Mouse (Mus musculus) midbrain, embryonic 10.5 days (tissue): ENCODE data around the gene Hdac4. TPM values are rescaled to one million over a fixed set of nuclear protein-coding genes. Genes with fewer than 3 reads are reported as not detected.

Experiments
- DNase-seq: peaks from one replicate; pipeline ENCODE4 v3.0.0-alpha.2; 2017; ENCODE audit warnings: low spot score
- H3K27ac ChIP-seq: fragments of 300-500 bp; sonication (generic); replicated peaks from 2 replicates; pipeline ENCODE4 v1.5.1; 2016; ENCODE audit warnings: mild to moderate bottlenecking
- H3K27me3 ChIP-seq: fragments of 300-500 bp; sonication (generic); 2 replicates; pipeline ENCODE4 v1.6.1; 2016; ENCODE audit warnings: low read depth, mild to moderate bottlenecking; ENCODE audit not compliant: poor library complexity, severe bottlenecking
- H3K36me3 ChIP-seq: fragments of 300-500 bp; sonication (generic); 2 replicates; pipeline ENCODE4 v1.6.1; 2016; ENCODE audit warnings: mild to moderate bottlenecking, moderate library complexity
- H3K4me1 ChIP-seq: fragments of 300-500 bp; sonication (generic); 2 replicates; pipeline ENCODE4 v1.6.1; 2016
- H3K4me3 ChIP-seq: fragments of 300-500 bp; sonication (generic); 2 replicates; pipeline ENCODE4 v1.5.1; 2016; ENCODE audit warnings: mild to moderate bottlenecking, moderate library complexity
- H3K9me3 ChIP-seq: fragments of 300-500 bp; sonication (generic); replicated peaks from 2 replicates; pipeline ENCODE4 v1.6.1; 2016; ENCODE audit warnings: mild to moderate bottlenecking
- WGBS: fragments of 180-500 bp; shearing (Covaris S2); methylation state at CpG from one replicate; pipeline ENCODE4 v1.1.7; 2016; 5-methylcytosine and 5-hydroxymethylcytosine counted together
- polyA plus RNA-seq: library from polyadenylated mRNA; unstranded; fragments of >200 nt; fragmentation: Nextera tagmentation; extraction: Ambion mirVana; gene quantifications from 2 replicates; pipeline ENCODE4 v1.2.1, GENCODE M21; 2016

Hdac4 gene
- polyA plus RNA-seq, 1 experiment from 2014 or later = 20.1 TPM

DNA sequence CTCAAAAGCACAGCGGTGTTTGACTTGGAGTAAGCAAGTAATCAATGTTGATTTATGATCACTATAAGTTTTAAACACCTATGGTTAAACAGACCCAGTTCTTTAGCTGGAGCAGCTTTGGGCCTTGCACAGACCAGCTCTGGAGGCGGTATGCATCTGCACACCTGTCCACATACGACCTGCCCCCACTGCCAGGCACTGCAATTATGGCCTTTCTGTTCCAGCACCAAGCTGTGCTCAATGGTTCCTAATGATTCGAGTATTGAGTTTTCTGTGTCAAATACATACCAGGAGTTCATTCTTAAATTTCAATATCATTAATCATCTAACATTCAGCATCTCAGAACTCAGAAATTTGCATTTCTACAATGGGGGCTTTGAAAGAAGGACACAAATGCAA is 52.7 kb downstream of the Hdac4 start:
- no peak for DNase-seq
- H3K9me3 ChIP-seq = no peaks in the 10 kb centered on the region
- WGBS = 90% methylated on average over 4 of the region's 4 CpGs
- peaks cover 47% of the 10 kb centered on the region for H3K36me3 ChIP-seq
- H3K27me3 ChIP-seq = no peaks in the 10 kb centered on the region
- H3K4me3 ChIP-seq = no peak overlapping the region
- no peak overlapping the region for H3K27ac ChIP-seq
- H3K4me1 ChIP-seq = peaks cover 13% of the 10 kb centered on the region

DNA sequence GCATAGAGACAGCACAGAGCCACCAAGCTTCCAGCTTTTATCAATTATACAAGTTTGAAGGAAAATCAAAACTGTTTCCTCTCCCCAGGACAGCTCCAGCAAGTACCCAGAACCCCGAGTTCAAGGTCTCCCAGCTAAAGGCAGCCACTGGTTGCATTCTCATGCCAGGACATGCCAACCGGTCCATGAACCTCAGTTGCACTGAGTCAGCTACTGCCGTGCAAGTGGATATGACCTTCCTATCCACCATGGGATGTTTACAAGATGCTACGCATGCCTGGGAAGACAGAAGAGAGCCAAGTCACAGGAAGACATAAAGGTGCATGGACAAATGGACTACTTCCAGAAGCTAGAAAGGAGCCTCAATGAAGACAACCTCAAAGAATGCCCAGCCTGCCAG is 56.5 kb downstream of the Hdac4 start:
- Histone ChIP-seq H3K4me3 (no peak overlapping the region), H3K4me1 (peaks cover 8% of the 10 kb centered on the region; the same call in 1 of the 2 replicates), H3K36me3 (peaks cover 37% of the 10 kb centered on the region), H3K27me3 (no peaks in the 10 kb centered on the region), H3K9me3 (no peaks in the 10 kb centered on the region), H3K27ac (no peak overlapping the region)
- no peak for DNase-seq
- whole genome bisulfite sequencing = 93% methylated on average over 4 of the region's 4 CpGs

DNA sequence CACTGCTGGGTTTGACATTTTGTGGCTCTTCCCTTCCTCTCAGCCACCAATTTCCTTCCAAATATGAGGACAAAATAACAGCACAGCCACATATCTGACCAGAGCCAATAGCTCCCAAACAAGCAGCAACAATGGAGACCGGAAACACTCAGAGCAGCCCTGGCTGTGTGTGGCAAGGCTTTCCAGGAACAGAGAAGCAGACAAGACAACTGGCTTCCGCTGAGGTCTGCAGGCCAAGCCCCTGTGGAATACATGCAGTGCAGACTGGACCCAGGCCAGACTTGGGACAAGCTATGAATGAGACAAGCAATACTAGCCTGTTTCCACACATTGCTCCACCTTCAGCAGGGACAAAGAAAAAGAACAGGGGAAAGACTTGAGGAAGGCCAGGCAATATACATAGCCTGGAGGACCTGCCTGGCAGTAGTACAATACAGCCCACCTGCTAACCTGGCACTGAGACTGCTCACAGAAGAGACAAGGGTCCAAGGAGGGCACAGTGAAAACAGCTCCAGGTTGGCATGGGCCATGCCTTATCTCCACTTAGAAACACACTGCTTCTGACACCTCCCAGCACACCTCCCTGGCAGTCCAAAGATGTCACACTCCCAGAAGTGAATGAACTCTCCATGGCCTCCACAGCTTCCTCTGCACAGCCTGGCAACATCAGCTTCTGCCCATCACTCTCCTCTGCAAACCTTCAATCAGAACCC is 58.2 kb downstream of the Hdac4 start:
- H3K27me3 ChIP-seq = no peaks in the 10 kb centered on the region
- DNase-seq = no peak
- H3K9me3 ChIP-seq = no peaks in the 10 kb centered on the region
- peaks cover 32% of the 10 kb centered on the region for H3K36me3 ChIP-seq
- no peak overlapping the region for H3K27ac ChIP-seq
- no peak overlapping the region for H3K4me3 ChIP-seq
- 89% methylated on average over 2 of the region's 2 CpGs for WGBS
- H3K4me1 ChIP-seq = peaks cover 8% of the 10 kb centered on the region; the same call in 1 of the 2 replicates

DNA sequence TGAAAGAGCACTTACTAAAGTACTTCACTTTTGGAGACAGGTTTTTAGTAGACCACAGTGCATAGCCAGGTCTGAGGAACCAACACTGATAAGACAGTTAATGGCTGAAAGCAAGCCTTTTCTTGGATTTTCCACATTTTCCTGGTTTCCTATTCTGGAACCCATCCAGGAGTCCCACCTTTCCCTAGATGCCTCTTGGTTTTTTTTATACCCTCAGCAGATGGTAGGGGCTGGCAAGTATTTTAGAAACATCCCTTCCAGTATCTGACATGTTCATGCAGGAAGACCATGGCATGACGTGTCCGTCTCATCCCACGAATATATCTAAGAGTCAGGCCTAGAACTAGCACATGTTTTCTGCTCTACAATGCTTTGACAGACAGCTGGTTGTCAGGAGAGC is 59.1 kb downstream of the Hdac4 start:
- Histone ChIP-seq H3K36me3 (peaks cover 32% of the 10 kb centered on the region), H3K4me3 (no peak overlapping the region), H3K27ac (no peak overlapping the region), H3K27me3 (no peaks in the 10 kb centered on the region), H3K9me3 (no peaks in the 10 kb centered on the region), H3K4me1 (peaks cover 8% of the 10 kb centered on the region; the same call in 1 of the 2 replicates)
- DNase-seq = no peak
- 93% methylated on average over 3 of the region's 3 CpGs for WGBS

DNA sequence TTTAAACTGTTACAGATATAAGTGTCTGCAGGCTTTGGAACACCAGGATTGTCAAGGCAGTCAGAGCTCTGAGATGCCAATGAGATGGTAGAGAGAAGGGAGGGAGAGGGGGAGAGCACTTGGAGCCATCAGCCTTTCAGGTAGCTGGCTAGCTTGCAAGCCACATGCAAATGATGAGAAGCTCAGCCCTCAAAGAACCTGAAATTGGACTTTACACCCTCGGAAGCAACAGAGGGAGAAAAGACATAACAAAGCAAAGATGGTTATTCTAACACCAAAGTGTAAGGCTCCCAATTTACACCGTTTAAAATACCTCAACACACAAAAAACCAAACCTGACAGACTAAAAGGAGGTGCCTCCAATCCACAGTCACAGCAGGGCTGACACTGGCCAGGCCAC is 63.3 kb downstream of the Hdac4 start:
- WGBS = 70% methylated on average over 2 of the region's 2 CpGs
- Histone ChIP-seq H3K4me1 (peaks cover 8% of the 10 kb centered on the region; the same call in 1 of the 2 replicates), H3K27me3 (no peaks in the 10 kb centered on the region), H3K9me3 (no peaks in the 10 kb centered on the region), H3K36me3 (peaks cover 3% of the 10 kb centered on the region), H3K27ac (no peak overlapping the region), H3K4me3 (no peak overlapping the region)
- no peak for DNase-seq

DNA sequence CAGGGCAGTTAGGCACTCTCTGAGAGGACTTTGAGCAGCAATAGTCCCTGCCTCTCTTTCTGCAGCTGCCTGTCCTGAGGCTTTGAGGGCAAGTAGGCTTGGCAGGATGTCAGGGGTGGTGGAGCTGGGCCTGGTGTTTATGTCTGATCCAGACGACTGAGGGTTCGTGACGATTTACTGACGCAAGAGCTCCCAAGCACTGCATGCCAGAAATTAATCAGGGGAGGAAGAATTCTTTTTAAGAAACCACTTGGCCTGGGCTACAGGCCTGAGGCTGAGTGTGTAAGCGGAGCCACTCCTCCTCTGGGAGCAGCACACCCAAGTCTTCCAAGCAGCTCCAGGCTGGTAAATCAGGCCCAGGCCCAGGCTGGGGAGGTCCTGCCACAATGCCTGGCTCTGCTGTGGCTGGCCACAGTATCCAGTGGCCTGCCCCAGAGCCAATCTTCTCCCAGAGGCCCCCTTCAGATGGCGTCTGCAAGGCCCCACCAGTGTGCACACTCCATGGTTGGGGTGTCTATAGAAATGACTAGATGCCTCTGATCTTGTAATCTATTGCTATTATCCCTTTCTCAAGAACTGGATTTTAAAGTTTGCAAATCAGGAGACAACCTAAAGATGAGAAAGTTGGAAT is 64.9 kb downstream of the Hdac4 start:
- DNase-seq = no peak
- peaks cover 1% of the 10 kb centered on the region; the same call in 1 of the 2 replicates for H3K4me1 ChIP-seq
- H3K9me3 ChIP-seq = no peaks in the 10 kb centered on the region
- H3K27ac ChIP-seq = no peak overlapping the region
- H3K27me3 ChIP-seq = no peaks in the 10 kb centered on the region
- no peak overlapping the region for H3K4me3 ChIP-seq
- H3K36me3 ChIP-seq = no peaks in the 10 kb centered on the region
- WGBS = 89% methylated on average over 6 of the region's 6 CpGs

DNA sequence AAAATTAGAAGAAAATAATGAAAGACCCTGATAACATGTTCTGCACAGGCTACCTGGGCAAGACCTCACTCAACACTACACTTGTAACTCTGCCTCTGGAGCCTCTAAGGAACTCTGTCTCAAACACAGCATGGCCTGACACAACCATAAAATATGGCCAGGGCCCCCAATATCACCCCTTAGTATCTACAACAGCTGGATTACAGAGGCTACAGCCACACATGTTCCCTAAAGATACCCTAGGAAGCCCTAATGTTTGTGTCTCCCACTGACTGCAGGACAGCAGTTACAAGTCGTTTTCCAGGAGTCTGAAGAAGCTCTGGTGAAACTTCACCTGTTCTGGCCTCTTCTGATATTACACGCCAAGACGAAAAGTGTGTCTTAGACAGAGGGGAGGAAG is 65.7 kb downstream of the Hdac4 start:
- H3K36me3 ChIP-seq = no peaks in the 10 kb centered on the region
- H3K4me1 ChIP-seq = no peaks in the 10 kb centered on the region
- no peak overlapping the region for H3K4me3 ChIP-seq
- H3K9me3 ChIP-seq = no peaks in the 10 kb centered on the region
- 84% methylated on average over 3 of the region's 3 CpGs for WGBS
- H3K27ac ChIP-seq = no peak overlapping the region
- DNase-seq = no peak
- no peaks in the 10 kb centered on the region for H3K27me3 ChIP-seq

DNA sequence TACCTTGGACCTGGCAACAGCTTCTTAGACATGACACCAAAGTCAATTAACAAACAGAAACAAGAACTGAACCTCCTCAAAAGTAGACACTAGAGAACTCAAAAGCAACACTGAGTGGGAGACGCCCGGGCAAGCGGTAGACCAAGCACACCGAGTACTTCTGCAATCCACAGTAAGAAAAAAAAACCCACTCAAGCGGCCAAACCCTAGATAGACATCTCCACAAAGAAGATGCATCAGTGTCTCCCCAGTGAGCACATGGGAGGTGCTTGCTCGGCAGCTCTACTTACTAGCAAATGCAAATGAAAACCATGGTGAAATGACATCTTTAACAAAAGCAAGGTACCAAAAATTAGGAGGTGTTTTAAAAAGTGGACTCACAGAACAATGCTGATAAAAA is 67.7 kb downstream of the Hdac4 start:
- H3K36me3 ChIP-seq = no peaks in the 10 kb centered on the region
- 93% methylated on average over 6 of the region's 6 CpGs for WGBS
- H3K27me3 ChIP-seq = no peaks in the 10 kb centered on the region
- no peak overlapping the region for H3K27ac ChIP-seq
- DNase-seq = no peak
- no peaks in the 10 kb centered on the region for H3K9me3 ChIP-seq
- H3K4me1 ChIP-seq = no peaks in the 10 kb centered on the region
- H3K4me3 ChIP-seq = no peak overlapping the region

DNA sequence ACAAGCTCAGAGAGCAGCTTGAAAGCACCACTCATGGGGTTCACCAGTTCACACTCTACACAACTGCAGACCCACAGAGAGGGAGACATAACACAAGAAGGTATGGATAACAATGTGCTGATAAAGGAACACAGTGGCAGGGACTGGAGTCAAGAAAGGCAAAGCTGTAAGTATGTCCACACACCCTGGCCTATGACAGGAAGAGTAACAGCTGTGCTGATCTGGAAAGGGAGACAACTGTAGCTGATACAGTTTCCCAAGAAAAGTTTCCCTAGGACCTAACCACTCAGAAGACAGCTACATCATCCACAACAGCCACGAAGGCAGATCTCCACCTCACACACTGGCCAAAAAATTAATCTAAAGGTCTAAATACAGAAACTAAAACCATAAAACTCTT is 68.1 kb downstream of the Hdac4 start:
- Histone ChIP-seq H3K9me3 (no peaks in the 10 kb centered on the region), H3K27ac (no peak overlapping the region), H3K36me3 (no peaks in the 10 kb centered on the region), H3K4me1 (no peaks in the 10 kb centered on the region), H3K4me3 (no peak overlapping the region), H3K27me3 (no peaks in the 10 kb centered on the region)
- no peak for DNase-seq
- 89% methylated on average over 1 of the region's 1 CpGs for WGBS

DNA sequence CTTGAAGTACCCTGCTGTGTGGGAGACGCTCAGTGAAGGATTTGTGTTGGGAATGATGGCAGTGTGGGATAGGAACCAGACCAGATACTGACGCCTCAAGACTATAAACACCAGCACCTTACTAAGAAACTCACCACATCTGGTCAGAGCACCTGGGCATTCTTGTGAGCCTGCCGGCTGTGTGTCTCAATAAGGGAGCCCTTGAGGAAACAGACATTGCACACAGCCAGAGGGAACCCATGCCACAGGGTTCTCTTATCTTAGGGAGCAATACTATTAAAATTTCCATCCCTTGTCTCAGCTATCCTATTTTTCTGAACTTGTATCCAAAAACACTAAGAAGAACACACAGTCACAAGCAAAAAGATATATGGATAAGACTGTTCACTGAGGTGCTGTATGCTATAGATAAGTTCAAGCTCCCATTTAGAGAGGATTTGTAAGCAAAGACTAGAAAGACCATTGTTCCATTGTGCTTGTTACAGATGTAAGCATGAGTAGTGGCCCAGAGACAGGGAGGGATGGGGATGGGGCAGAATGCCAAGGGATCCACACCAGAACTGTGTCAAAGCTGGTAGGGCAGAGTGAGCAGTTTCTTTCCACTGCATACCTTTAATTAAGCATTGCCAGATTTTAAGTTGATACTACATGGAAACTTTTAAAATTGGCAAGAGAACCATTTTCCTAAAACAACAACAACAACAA is 70.8 kb downstream of the Hdac4 start:
- no peak for DNase-seq
- H3K36me3 ChIP-seq = 0 out of 2 replicates have a peak, but pooled peaks cover 3% of the 10 kb centered on the region
- 78% methylated on average over 3 of the region's 3 CpGs for WGBS
- H3K4me1 ChIP-seq = no peaks in the 10 kb centered on the region
- no peaks in the 10 kb centered on the region for H3K27me3 ChIP-seq
- H3K27ac ChIP-seq = no peak overlapping the region
- no peak overlapping the region for H3K4me3 ChIP-seq
- H3K9me3 ChIP-seq = no peaks in the 10 kb centered on the region

DNA sequence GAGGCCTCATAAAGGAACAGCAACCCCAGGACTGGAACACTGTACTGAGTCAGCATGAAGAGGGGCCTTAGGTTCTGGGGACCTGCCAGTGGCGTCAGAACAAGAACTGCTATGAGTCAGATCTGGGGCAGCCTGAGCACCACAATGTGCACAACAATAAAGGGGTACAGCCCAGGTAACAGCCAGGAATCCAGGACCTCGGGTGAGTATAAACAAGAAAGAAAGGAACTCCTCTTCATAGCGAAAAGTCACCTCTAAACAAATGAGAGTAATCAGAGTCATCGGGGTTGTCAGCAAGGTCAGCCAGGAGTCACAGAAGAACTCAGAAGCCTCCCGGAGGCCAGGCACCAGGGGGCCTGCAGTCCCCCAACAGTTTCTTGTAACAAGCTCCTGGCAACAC is 76.2 kb downstream of the Hdac4 start:
- 71% methylated on average over 5 of the region's 5 CpGs for WGBS
- no peak for DNase-seq

DNA sequence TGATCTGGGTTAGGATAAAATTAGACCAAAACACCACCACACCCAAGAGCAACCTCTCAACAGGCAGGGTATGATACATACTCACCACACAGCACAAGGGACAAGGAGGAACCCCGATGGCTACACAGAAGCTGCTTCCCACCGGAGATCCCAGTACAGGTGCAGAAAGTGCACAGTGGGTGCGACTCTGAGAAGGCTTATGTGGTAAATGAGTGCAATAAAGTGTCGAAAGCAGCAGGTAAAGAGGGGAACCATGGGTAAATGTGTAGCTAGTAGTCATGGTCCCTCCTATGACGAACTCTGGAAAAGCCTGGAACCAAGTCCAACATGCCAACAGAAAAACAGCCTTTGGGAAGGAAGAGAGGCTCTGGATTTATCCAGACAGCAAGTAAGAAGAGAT is 77.9 kb downstream of the Hdac4 start:
- Histone ChIP-seq H3K27ac (no peak overlapping the region), H3K4me3 (no peak overlapping the region), H3K9me3 (no peaks in the 10 kb centered on the region), H3K36me3 (peaks cover 11% of the 10 kb centered on the region; the same call in 1 of the 2 replicates), H3K27me3 (no peaks in the 10 kb centered on the region), H3K4me1 (peaks cover 6% of the 10 kb centered on the region; the same call in 1 of the 2 replicates)
- 87% methylated on average over 5 of the region's 5 CpGs for WGBS
- no peak for DNase-seq

More for the DNA sequence above, 76.2 kb downstream of the Hdac4 start:
- H3K9me3 ChIP-seq = no peaks in the 10 kb centered on the region
- no peaks in the 10 kb centered on the region for H3K4me1 ChIP-seq
- no peak overlapping the region for H3K27ac ChIP-seq
- H3K27me3 ChIP-seq = no peaks in the 10 kb centered on the region
- no peak overlapping the region for H3K4me3 ChIP-seq
- H3K36me3 ChIP-seq = peaks cover 11% of the 10 kb centered on the region; the same call in 1 of the 2 replicates

DNA sequence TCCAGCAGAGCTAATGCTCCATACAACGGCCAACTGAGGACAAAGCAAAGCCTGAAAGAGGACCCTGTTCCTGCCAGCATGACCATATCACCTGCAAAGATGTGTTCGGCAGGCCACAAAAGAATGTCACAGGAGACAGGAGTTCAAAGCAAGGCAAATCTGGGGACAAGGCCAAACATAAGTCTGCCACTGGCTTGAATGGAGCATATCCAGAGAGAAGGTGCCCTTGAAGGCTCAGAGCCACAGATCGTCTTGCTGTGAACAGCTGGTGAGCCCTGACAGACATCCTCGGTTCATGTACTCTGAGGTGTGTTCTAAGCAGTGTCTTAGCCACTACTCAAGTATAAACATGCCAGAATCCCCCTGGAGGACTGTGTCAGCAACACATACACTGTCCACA is 79.3 kb downstream of the Hdac4 start:
- no peaks in the 10 kb centered on the region for H3K9me3 ChIP-seq
- DNase-seq = no peak
- WGBS = 88% methylated on average over 4 of the region's 4 CpGs
- H3K36me3 ChIP-seq = peaks cover 8% of the 10 kb centered on the region; the same call in 1 of the 2 replicates
- H3K27me3 ChIP-seq = no peaks in the 10 kb centered on the region
- H3K27ac ChIP-seq = no peak overlapping the region
- H3K4me1 ChIP-seq = peaks cover 6% of the 10 kb centered on the region; the same call in 1 of the 2 replicates
- H3K4me3 ChIP-seq = no peak overlapping the region
